Mouse (Mus musculus) liver, embryonic 14.5 days (tissue): ENCODE measurements around the gene Arih2. TPM values are rescaled to one million over a fixed set of nuclear protein-coding genes. Genes with fewer than 3 reads are reported as not detected.
A peak's percentile ranks its signal among the peaks of the same experiment; 100 is the strongest.

Experiments
- ATAC-seq: fragments of 200-750 bp; cut with Nextera tagmentation; 2 replicates; pipeline ENCODE4 v1.8.0; 2017; ENCODE audit warnings: moderate number of reproducible peaks, mild to moderate bottlenecking, moderate library complexity; ENCODE audit not compliant: insufficient read depth
- DNase-seq, 3 experiments: peaks; one replicate each; pipeline ENCODE4 v3.0.0-alpha.2; 2012 to 2013; ENCODE audit warnings: low read depth in 3 of 3, low spot score in 3 of 3
- H3K27ac ChIP-seq: fragments of 300-500 bp; sonication (generic); 2 replicates; pipeline ENCODE4 v1.5.1; 2014; ENCODE audit warnings: moderate library complexity, mild to moderate bottlenecking, control low read depth, inconsistent platforms
- H3K27me3 ChIP-seq: fragments of 300-500 bp; sonication (generic); 2 replicates; pipeline ENCODE4 v1.6.1; 2014; ENCODE audit warnings: mild to moderate bottlenecking, low read length, moderate library complexity; ENCODE audit not compliant: control insufficient read depth, insufficient read depth
- H3K36me3 ChIP-seq: fragments of 300-500 bp; sonication (generic); replicated peaks from 2 replicates; pipeline ENCODE4 v1.6.1; 2014; ENCODE audit warnings: low read depth; ENCODE audit not compliant: control insufficient read depth, insufficient read depth
- H3K4me1 ChIP-seq, 2 experiments: fragments of 200-500 bp in 1 of 2; fragments of 300-500 bp in 1 of 2; sonication (generic) in 1 of 2; replicated peaks; 2 replicates each; pipeline ENCODE4 v1.6.1; 2012 to 2014; ENCODE audit warnings: antibody characterized with exemption in 1 of 2, inconsistent platforms in 1 of 2, low read length in 1 of 2; ENCODE audit not compliant: control insufficient read depth in 2 of 2, insufficient read depth in 2 of 2
- H3K4me2 ChIP-seq: fragments of 300-500 bp; sonication (generic); 2 replicates; pipeline ENCODE4 v1.6.1; 2014; ENCODE audit warnings: low read depth, mild to moderate bottlenecking, control low read depth, moderate library complexity
- H3K4me3 ChIP-seq, 2 experiments: fragments of 200-500 bp in 1 of 2; fragments of 300-500 bp in 1 of 2; sonication (generic) in 1 of 2; 2 replicates each; pipeline ENCODE4 v1.5.1; 2012 to 2014; ENCODE audit warnings: low read depth in 2 of 2, low read length in 2 of 2, mild to moderate bottlenecking in 2 of 2, control low read depth in 1 of 2, inconsistent platforms in 1 of 2, moderate library complexity in 1 of 2; ENCODE audit not compliant: insufficient read depth in 1 of 2
- H3K9ac ChIP-seq: fragments of 300-500 bp; sonication (generic); replicated peaks from 2 replicates; pipeline ENCODE4 v1.6.1; 2014; ENCODE audit warnings: mild to moderate bottlenecking, control low read depth, moderate library complexity
- H3K9me3 ChIP-seq: fragments of 300-500 bp; sonication (generic); 2 replicates; pipeline ENCODE4 v1.6.1; 2016; ENCODE audit warnings: low read length, mixed read lengths; ENCODE audit not compliant: control insufficient read depth
- CTCF ChIP-seq: IDR thresholded peaks from 2 replicates; pipeline ENCODE4 v1.5.1; 2016; ENCODE audit warnings: antibody characterized with exemption, low read depth, control low read depth
- EP300 ChIP-seq: IDR thresholded peaks from 2 replicates; pipeline ENCODE4 v1.6.1; 2016; ENCODE audit warnings: antibody characterized with exemption, low read depth
- WGBS: fragments of 180-500 bp; shearing (Covaris S2); extraction: QIAGEN DNeasy Blood & Tissue Kit; methylation state at CpG from one replicate; pipeline ENCODE4 v1.1.7; 2014; ENCODE audit not compliant: insufficient replicate concordance; 5-methylcytosine and 5-hydroxymethylcytosine counted together
- polyA plus RNA-seq, 2 experiments: library from polyadenylated mRNA; depleted of rRNA in 1 of 2; stranded (reverse) in 1 of 2; unstranded in 1 of 2; fragments of >200 nt; fragmentation: Nextera tagmentation in 1 of 2; extraction: Ambion mirVana in 1 of 2; gene quantifications; 2 replicates each; pipeline versions ENCODE4 v1.2.1 to v1.2.3; 2012 to 2014

Arih2 gene
- polyA plus RNA-seq, 2 experiments, result 17.7 to 18.0 TPM

DNA sequence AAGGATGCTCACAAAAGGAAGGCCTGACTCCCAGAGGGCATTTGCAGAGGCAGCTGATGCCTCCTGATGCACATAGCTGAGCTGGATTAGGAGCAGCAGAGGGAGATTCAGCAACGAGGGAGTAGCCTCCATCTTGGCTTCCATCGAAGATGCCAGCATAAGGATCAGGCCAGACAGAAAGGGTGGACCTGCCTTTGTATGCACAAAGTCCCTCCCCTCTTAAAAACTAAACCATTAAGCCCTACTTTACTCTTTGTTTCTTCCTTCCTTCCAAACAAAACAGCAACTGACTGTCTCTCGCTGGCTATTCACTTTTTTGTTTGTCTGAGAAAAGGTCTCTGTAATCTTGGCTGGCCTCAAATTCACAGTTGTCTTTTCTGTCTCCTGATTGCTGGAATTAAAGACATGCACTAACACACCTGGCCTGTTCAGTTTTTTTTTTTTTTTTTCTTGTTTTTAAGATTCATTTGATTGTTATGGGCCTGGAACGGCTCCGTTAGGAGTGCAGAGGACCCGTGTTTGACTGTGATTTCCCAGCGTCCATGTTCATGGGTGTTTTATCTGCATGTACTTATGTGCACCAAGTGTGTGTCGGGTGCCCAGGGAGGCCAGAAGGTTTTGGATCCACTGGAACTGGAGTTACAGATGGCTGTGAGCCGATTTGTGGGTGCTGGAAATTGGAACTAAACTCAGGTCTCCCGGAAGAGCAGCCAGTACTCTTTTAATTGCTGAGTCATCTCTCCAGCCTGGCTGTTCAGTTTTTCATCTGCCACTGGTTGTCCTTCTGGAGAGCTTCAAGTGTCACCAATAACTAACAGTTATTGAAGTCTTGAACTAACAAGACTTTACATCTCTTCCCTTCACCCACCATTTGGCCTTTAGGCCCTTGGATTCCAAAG, 5.6 kb upstream of the Arih2 start:
- Histone ChIP-seq H3K9me3 (no peaks in the 10 kb centered on the region), H3K4me1 (peaks cover 11 to 12% of the 10 kb centered on the region in 2 experiments; a peak in 3 of 4 replicates), H3K27me3 (no peaks in the 10 kb centered on the region), H3K4me3 (no peak overlapping the region), H3K36me3 (no peaks in the 10 kb centered on the region), H3K4me2 (peak overlapping the region; percentile 2; the same call in 1 of the 2 replicates), H3K9ac (no peak overlapping the region), H3K27ac (no peak overlapping the region)
- TF ChIP-seq EP300, result no peak
- no peak for TF ChIP-seq CTCF
- 63% methylated on average over 10 of the region's 10 CpGs for WGBS
- no peak for ATAC-seq
- DNase-seq, result peak in 2 of 3 experiments; percentile 36 to 49

DNA sequence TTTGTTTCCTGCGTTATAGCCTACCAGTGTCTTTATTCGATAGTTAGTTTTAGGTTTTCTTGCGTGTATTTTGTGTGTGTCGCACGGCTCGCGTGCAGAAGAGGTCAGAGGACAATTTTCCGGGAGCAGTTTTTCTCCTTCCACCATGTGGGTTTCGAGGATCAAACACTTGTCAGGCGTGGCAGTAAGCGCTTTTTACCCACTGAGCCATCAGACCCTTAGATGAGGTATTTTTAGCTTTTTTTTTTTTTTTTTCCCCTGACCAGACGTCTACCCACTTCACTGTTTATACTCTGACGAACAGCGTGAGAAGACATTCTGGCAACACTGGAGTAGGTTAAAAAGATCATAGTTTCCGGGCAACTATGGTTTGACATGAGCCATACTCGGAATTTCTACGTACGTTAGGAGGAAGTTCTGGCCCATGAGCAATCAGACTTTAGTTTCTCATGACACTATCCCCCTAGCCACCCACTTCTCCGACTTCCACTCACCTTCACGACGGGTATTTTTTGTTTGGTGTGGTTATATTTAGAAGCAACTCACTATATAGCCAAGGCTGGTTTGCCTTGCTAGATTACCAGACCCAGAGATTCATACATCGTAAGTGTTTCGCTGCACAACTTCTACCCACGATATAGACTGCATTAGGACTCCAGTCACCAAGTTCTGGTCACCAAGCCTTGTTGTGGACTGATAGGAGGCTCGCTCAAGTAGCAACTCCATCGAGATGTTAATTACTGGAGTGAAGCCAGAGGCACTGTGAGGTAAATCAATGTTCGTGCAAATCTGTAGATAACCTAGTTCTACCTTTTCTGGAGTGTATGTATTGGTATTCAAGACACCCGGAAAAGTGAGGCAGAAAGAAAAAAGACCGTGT, 615 bp upstream of the Arih2 start:
- DNase-seq (no peak), ATAC-seq (peak; percentile 6; the same call in 1 of the 2 replicates)
- 0 out of 2 replicates have a peak, but pooled peaks cover 2% of the 10 kb centered on the region for H3K36me3 ChIP-seq
- peak overlapping the region; percentile 73 for H3K9ac ChIP-seq
- H3K27ac ChIP-seq, result peak overlapping the region; percentile 54
- H3K4me1 ChIP-seq, result peaks cover 13 to 15% of the 10 kb centered on the region in 2 experiments
- H3K4me2 ChIP-seq, result peak overlapping the region; percentile 73
- no peaks in the 10 kb centered on the region for H3K27me3 ChIP-seq
- WGBS, result 12% methylated on average over 29 of the region's 29 CpGs
- H3K4me3 ChIP-seq, result peak overlapping the region; percentile 75 to 89
- H3K9me3 ChIP-seq, result no peaks in the 10 kb centered on the region
- TF ChIP-seq CTCF, result no peak
- TF ChIP-seq EP300, result no peak

- peak overlapping the region; percentile 54 for H3K27ac ChIP-seq
- H3K4me1 ChIP-seq, result peaks cover 13 to 15% of the 10 kb centered on the region in 2 experiments
- WGBS, result 23% methylated on average over 10 of the region's 10 CpGs
- H3K36me3 ChIP-seq, result peaks cover 6% of the 10 kb centered on the region; the same call in 1 of the 2 replicates
- TF ChIP-seq EP300 (no peak), CTCF (no peak)
- peak overlapping the region; percentile 73 for H3K4me2 ChIP-seq
- no peaks in the 10 kb centered on the region for H3K9me3 ChIP-seq
- peak overlapping the region; percentile 75 to 89 for H3K4me3 ChIP-seq
- ATAC-seq (no peak), DNase-seq (peak in 2 of 3 experiments; percentile 35 to 36)
- H3K9ac ChIP-seq, result peak overlapping the region; percentile 73
- no peaks in the 10 kb centered on the region for H3K27me3 ChIP-seq
These were observed 1.0 kb downstream of the Arih2 start for GRCm38 (mm10) chr9:108648166-108648565.

- Histone ChIP-seq H3K27me3 (no peaks in the 10 kb centered on the region), H3K4me1 (peaks cover 3 to 7% of the 10 kb centered on the region in 2 experiments; a peak in 1 of 4 replicates), H3K9me3 (no peaks in the 10 kb centered on the region), H3K4me3 (no peak overlapping the region), H3K27ac (no peak overlapping the region), H3K36me3 (peaks cover 19% of the 10 kb centered on the region), H3K4me2 (no peak overlapping the region), H3K9ac (no peak overlapping the region)
- DNase-seq (no peak), ATAC-seq (no peak)
- 58% methylated on average over 2 of the region's 2 CpGs for WGBS
- no peak for TF ChIP-seq EP300
- TF ChIP-seq CTCF, result no peak
These were observed 9.4 kb downstream of the Arih2 start for GRCm38 (mm10) chr9:108639825-108640224.
